12 mouse cellular contexts compared by ENCODE assay signal in genomic region chr3:93446756-93447137, GRCm38 (mm10). TPM values are rescaled to one million over a fixed set of nuclear protein-coding genes. Genes with fewer than 3 reads are reported as not detected.
A peak's percentile ranks its signal among the peaks of the same experiment; 100 is the strongest.
DNase-seq lines count a peak whose midpoint lies in the region; ATAC-seq and TF ChIP-seq lines count a peak whose summit lies in the region.
"Not testable (repeated sequence)": the region's sequence is repeated elsewhere in the genome, so short reads cannot be mapped to it uniquely, and the experiment has no call there.
"Had no signal": no experiment of that assay in that cellular context is flagged by ENCODE, and none has a peak within 500 bp of the region (broad histone marks: within the 10 kb centered on the region; RNA-seq: fewer than 3 reads in every experiment).

No protein-coding gene starts in this region.

- H3K9ac ChIP-seq in heart, embryonic 12.5 days, result peak overlapping the region; percentile 56
- peak overlapping the region; percentile 44 for H3K9ac ChIP-seq in intestine, embryonic 14.5 days (ENCODE audit: low read length)
- H3K9ac ChIP-seq in liver, postnatal 0 days (replicated peaks), result peak overlapping the region; percentile 16; the same call in 1 of the 2 replicates
- peak overlapping the region; percentile 46 for H3K9ac ChIP-seq in midbrain, embryonic 16.5 days (ENCODE audit: low read depth, low read length)
- peak overlapping the region; percentile 68 for H3K9ac ChIP-seq in stomach, embryonic 16.5 days (ENCODE audit: low read length)

- not testable (repeated sequence) for ATAC-seq in heart, embryonic 12.5 days (ENCODE audit: insufficient number of reproducible peaks, low FRiP score); liver, postnatal 0 days; midbrain, embryonic 16.5 days; stomach, embryonic 16.5 days (ENCODE audit: insufficient read depth, low FRiP score)
- ATAC-seq in intestine, embryonic 14.5 days (replicated peaks; ENCODE audit: low FRiP score, low TSS enrichment, low read depth), result peak; percentile 20; the same call in 1 of the 2 replicates

- TF ChIP-seq CTCF in liver, postnatal 0 days (IDR thresholded peaks at IDR 0.05; ENCODE audit: low read depth), result not testable (repeated sequence)

- not testable (repeated sequence) for H3K36me3 ChIP-seq in forebrain, embryonic 10.5 days (replicated peaks); heart, embryonic 12.5 days; intestine, embryonic 14.5 days (ENCODE audit: control insufficient read depth, insufficient read depth, low read length); liver, postnatal 0 days (replicated peaks; ENCODE audit: insufficient read depth, low read length); midbrain, embryonic 16.5 days (ENCODE audit: control insufficient read depth, insufficient read depth, low read length); stomach, embryonic 16.5 days (ENCODE audit: control insufficient read depth, insufficient read depth, low read length)

- H3K9me3 ChIP-seq in forebrain, embryonic 10.5 days; heart, embryonic 12.5 days (replicated peaks); intestine, embryonic 14.5 days (ENCODE audit: control insufficient read depth, low read length); liver, postnatal 0 days (ENCODE audit: low read length); midbrain, embryonic 16.5 days (replicated peaks; ENCODE audit: control insufficient read depth, low read length, poor library complexity, severe bottlenecking); stomach, embryonic 16.5 days (replicated peaks; ENCODE audit: control insufficient read depth, low read length): not testable (repeated sequence)

- DNase-seq in forebrain, embryonic 10.5 days (ENCODE audit: extremely low spot score, low spot score); intestine, embryonic 14.5 days (ENCODE audit: low spot score); liver, postnatal 0 days: not testable (repeated sequence)
- DNase-seq in left cerebral cortex, postnatal 4 days, result peak; percentile 8

- peak overlapping the region; percentile 57 for H3K4me3 ChIP-seq in brown adipose tissue, adult 24 weeks (ENCODE audit: insufficient read depth, low read depth, low read length)
- peak overlapping the region; percentile 63 for H3K4me3 ChIP-seq in forebrain, embryonic 10.5 days
- peak overlapping the region; percentile 67 for H3K4me3 ChIP-seq in heart, embryonic 12.5 days
- H3K4me3 ChIP-seq in intestine, embryonic 14.5 days (ENCODE audit: low read depth, low read length), result peak overlapping the region; percentile 44
- peak overlapping the region; percentile 52 for H3K4me3 ChIP-seq in liver, postnatal 0 days (ENCODE audit: low read depth, low read length)
- H3K4me3 ChIP-seq in midbrain, embryonic 16.5 days (ENCODE audit: low read depth, low read length), result peak overlapping the region; percentile 54
- H3K4me3 ChIP-seq in stomach, embryonic 16.5 days (replicated peaks; ENCODE audit: low read length), result peak overlapping the region; percentile 70

- peaks cover 77% of the 10 kb centered on the region for H3K27me3 ChIP-seq in forebrain, embryonic 10.5 days (ENCODE audit: poor library complexity, severe bottlenecking)
- peaks cover 19% of the 10 kb centered on the region for H3K27me3 ChIP-seq in heart, embryonic 12.5 days (replicated peaks)
- H3K27me3 ChIP-seq in intestine, embryonic 14.5 days (replicated peaks; ENCODE audit: control insufficient read depth, insufficient read depth, low read length), result peaks cover 34% of the 10 kb centered on the region
- H3K27me3 ChIP-seq in liver, postnatal 0 days (ENCODE audit: insufficient read depth, low read length), result peaks cover 56% of the 10 kb centered on the region
- H3K27me3 ChIP-seq in midbrain, embryonic 16.5 days (ENCODE audit: control insufficient read depth, insufficient read depth, low read depth, low read length); stomach, embryonic 16.5 days (ENCODE audit: control insufficient read depth, insufficient read depth, low read length): not testable (repeated sequence)

- intact Hi-C loops in left cerebral cortex, postnatal 4 days (cut with DNase I), result loop anchor here (10.0 kb wide), 1 partner anchor 82 kb away; no protein-coding TSS in a partner anchor

- WGBS in forebrain, embryonic 10.5 days, result under 1% methylated on average over 32 of the region's 32 CpGs
- WGBS in heart, embryonic 12.5 days, result under 1% methylated on average over 32 of the region's 32 CpGs
- WGBS in intestine, embryonic 14.5 days, result 1% methylated on average over 32 of the region's 32 CpGs
- under 1% methylated on average over 32 of the region's 32 CpGs for whole genome bisulfite sequencing in liver, postnatal 0 days (ENCODE audit: insufficient replicate concordance)
- under 1% methylated on average over 32 of the region's 32 CpGs for WGBS in midbrain, embryonic 16.5 days
- under 1% methylated on average over 32 of the region's 32 CpGs for WGBS in stomach, embryonic 16.5 days

- TF ChIP-seq EP300 in liver, postnatal 0 days (IDR thresholded peaks at IDR 0.05; ENCODE audit: low read depth), result not testable (repeated sequence)

- not testable (repeated sequence) for H3K27ac ChIP-seq in brown adipose tissue, adult 24 weeks (replicated peaks; ENCODE audit: low read depth, low read length); heart, embryonic 12.5 days (ENCODE audit: poor library complexity, severe bottlenecking); liver, postnatal 0 days (ENCODE audit: low read depth); midbrain, embryonic 16.5 days (ENCODE audit: low read length)
- 0 out of 2 replicates have a peak overlapping the region, but pooled peaks have one; percentile 56 for H3K27ac ChIP-seq in forebrain, embryonic 10.5 days
- peak overlapping the region; percentile 62; the same call in 1 of the 2 replicates for H3K27ac ChIP-seq in intestine, embryonic 14.5 days (ENCODE audit: low read depth)
- H3K27ac ChIP-seq in stomach, embryonic 16.5 days (ENCODE audit: low read length), result peak overlapping the region; percentile 74

- H3K4me2 ChIP-seq in heart, embryonic 12.5 days, result peak overlapping the region; percentile 98
- peak overlapping the region; percentile 94 for H3K4me2 ChIP-seq in intestine, embryonic 14.5 days (ENCODE audit: low read length)
- H3K4me2 ChIP-seq in liver, postnatal 0 days (ENCODE audit: low read depth, low read length), result peak overlapping the region; percentile 87
- H3K4me2 ChIP-seq in midbrain, embryonic 16.5 days (ENCODE audit: low read length), result peak overlapping the region; percentile 82
- peak overlapping the region; percentile 71 for H3K4me2 ChIP-seq in stomach, embryonic 16.5 days (ENCODE audit: low read depth, low read length)

- peaks cover 11% of the 10 kb centered on the region for H3K4me1 ChIP-seq in brown adipose tissue, adult 24 weeks (ENCODE audit: control insufficient read depth, insufficient read depth, insufficient read length, low read length)
- H3K4me1 ChIP-seq in forebrain, embryonic 10.5 days, result peaks cover 33% of the 10 kb centered on the region
- peaks cover 13% of the 10 kb centered on the region for H3K4me1 ChIP-seq in heart, embryonic 12.5 days (replicated peaks)
- H3K4me1 ChIP-seq in intestine, embryonic 14.5 days (replicated peaks; ENCODE audit: control insufficient read depth, insufficient read depth, low read length), result peaks cover 12% of the 10 kb centered on the region; the same call in 1 of the 2 replicates
- H3K4me1 ChIP-seq in liver, postnatal 0 days (ENCODE audit: insufficient read depth), result peaks cover 19% of the 10 kb centered on the region
- peaks cover 17% of the 10 kb centered on the region for H3K4me1 ChIP-seq in midbrain, embryonic 16.5 days (ENCODE audit: control insufficient read depth, insufficient read depth, low read length)
- peaks cover 21% of the 10 kb centered on the region for H3K4me1 ChIP-seq in stomach, embryonic 16.5 days (ENCODE audit: control insufficient read depth, insufficient read depth, low read length)

RNA-seq across cellular contexts. Expression of gene Tchh, which starts 4.6 kb away (rescaled TPM):
- polyA plus RNA-seq in brown adipose tissue, adult 24 weeks (2012; ENCODE audit: insufficient read depth, insufficient read length, missing spikeins), result 0.33 TPM in 1 of 2 replicates, not detected in the other
- 0.30 and 0.37 TPM in 2 replicates for polyA plus RNA-seq in forebrain, embryonic 10.5 days (2016; fragmentation: Nextera tagmentation; extraction: Ambion mirVana)
- 0.76 and 0.93 TPM in 2 replicates for polyA plus RNA-seq in heart, embryonic 12.5 days (2016; fragmentation: Nextera tagmentation; extraction: Ambion mirVana)
- polyA plus RNA-seq in intestine, embryonic 14.5 days (2014; fragmentation: Nextera tagmentation; extraction: Ambion mirVana), result 0.97 and 1.4 TPM in 2 replicates
- total RNA-seq in left cerebral cortex, postnatal 4 days (2021), result 1 to 10 TPM in 1 of 2 experiments, under 1 TPM in 1; 0.96 to 1.1 TPM
- polyA plus RNA-seq in liver, postnatal 0 days (2015; fragmentation: Nextera tagmentation; extraction: Ambion mirVana), result 0.06 TPM in 2 replicates
- polyA plus RNA-seq in midbrain, embryonic 16.5 days (2015; fragmentation: Nextera tagmentation; extraction: Ambion mirVana), result 1.1 and 1.2 TPM in 2 replicates
- polyA plus RNA-seq in stomach, embryonic 16.5 days (2015; fragmentation: Nextera tagmentation; extraction: Ambion mirVana), result 2.4 and 2.6 TPM in 2 replicates
- polyA plus RNA-seq: CD4-positive, CD25-positive, alpha-beta regulatory T cell, adult 4 months had no signal

RNA-seq across cellular contexts. Expression of gene Tchhl1, which starts 21.8 kb away (rescaled TPM):
- polyA plus RNA-seq in brown adipose tissue, adult 24 weeks (2012; ENCODE audit: insufficient read depth, insufficient read length, missing spikeins), result not detected in 2 replicates
- polyA plus RNA-seq in forebrain, embryonic 10.5 days (2016; fragmentation: Nextera tagmentation; extraction: Ambion mirVana), result not detected in 2 replicates
- polyA plus RNA-seq in heart, embryonic 12.5 days (2016; fragmentation: Nextera tagmentation; extraction: Ambion mirVana), result not detected in 2 replicates
- polyA plus RNA-seq in intestine, embryonic 14.5 days (2014; fragmentation: Nextera tagmentation; extraction: Ambion mirVana), result not detected in 2 replicates
- total RNA-seq in left cerebral cortex, postnatal 4 days (2021), result not detected
- polyA plus RNA-seq in liver, postnatal 0 days (2015; fragmentation: Nextera tagmentation; extraction: Ambion mirVana), result not detected in 2 replicates
- polyA plus RNA-seq in midbrain, embryonic 16.5 days (2015; fragmentation: Nextera tagmentation; extraction: Ambion mirVana), result not detected in 2 replicates
- not detected in 2 replicates for polyA plus RNA-seq in stomach, embryonic 16.5 days (2015; fragmentation: Nextera tagmentation; extraction: Ambion mirVana)
- total RNA-seq: heart, adult 18-20 months had no signal
- polyA plus RNA-seq: CD4-positive, CD25-positive, alpha-beta regulatory T cell, adult 4 months; frontal cortex, adult 2 months; thymus, postnatal 0 days had no signal

RNA-seq across cellular contexts. Expression of gene Rptn, which starts 53.2 kb away (rescaled TPM):
- polyA plus RNA-seq in brown adipose tissue, adult 24 weeks (2012; ENCODE audit: insufficient read depth, insufficient read length, missing spikeins), result not detected in 2 replicates
- not detected in 2 replicates for polyA plus RNA-seq in forebrain, embryonic 10.5 days (2016; fragmentation: Nextera tagmentation; extraction: Ambion mirVana)
- polyA plus RNA-seq in heart, embryonic 12.5 days (2016; fragmentation: Nextera tagmentation; extraction: Ambion mirVana), result not detected in 2 replicates
- not detected in 2 replicates for polyA plus RNA-seq in intestine, embryonic 14.5 days (2014; fragmentation: Nextera tagmentation; extraction: Ambion mirVana)
- not detected for total RNA-seq in left cerebral cortex, postnatal 4 days (2021)
- polyA plus RNA-seq in liver, postnatal 0 days (2015; fragmentation: Nextera tagmentation; extraction: Ambion mirVana), result not detected in 2 replicates
- polyA plus RNA-seq in midbrain, embryonic 16.5 days (2015; fragmentation: Nextera tagmentation; extraction: Ambion mirVana), result not detected in 2 replicates
- polyA plus RNA-seq in stomach, embryonic 16.5 days (2015; fragmentation: Nextera tagmentation; extraction: Ambion mirVana), result 30.5 and 60.5 TPM in 2 replicates
- total RNA-seq: heart, adult 18-20 months had no signal
- polyA plus RNA-seq: CD4-positive, CD25-positive, alpha-beta regulatory T cell, adult 4 months; frontal cortex, adult 2 months had no signal

Comparison
In these comparisons a context has a peak if more than half of its experiments do, and no peak if none do; other contexts are left out.
1. H3K9ac ChIP-seq: peak in every context shown above with its lines; median percentile 68 in stomach, embryonic 16.5 days; 56 in heart, embryonic 12.5 days; 46 in midbrain, embryonic 16.5 days; 44 in intestine, embryonic 14.5 days; 16 in liver, postnatal 0 days.
2. RNA of gene Rptn, which starts 53.2 kb away (polyA plus RNA-seq): 30.5 to 60.5 TPM in stomach, embryonic 16.5 days; not detected in brown adipose tissue, adult 24 weeks, not detected in forebrain, embryonic 10.5 days, not detected in heart, embryonic 12.5 days, not detected in intestine, embryonic 14.5 days, not detected in liver, postnatal 0 days and not detected in midbrain, embryonic 16.5 days; every median in the first group is over 10 times any median in the second.
3. Peak in every context shown above with its lines, with median percentiles within 50 percentile points of each other: H3K4me3 ChIP-seq and H3K4me2 ChIP-seq.